Mouse (Mus musculus) testis, adult 2 months (tissue): ENCODE results near the gene Prkra. TPM values are rescaled to one million over a fixed set of nuclear protein-coding genes. Genes with fewer than 3 reads are reported as not detected.

Experiments used
- H3K27ac ChIP-seq: fragments of 200-500 bp; 2 replicates; pipeline ENCODE4 v1.5.1; 2012; ENCODE audit warnings: low read depth, low read length; ENCODE audit not compliant: control insufficient read depth, insufficient read depth
- H3K27me3 ChIP-seq: fragments of 200-500 bp; 2 replicates; pipeline ENCODE4 v1.6.1; 2012; ENCODE audit warnings: mild to moderate bottlenecking, low read length, moderate library complexity; ENCODE audit not compliant: control insufficient read depth, insufficient read depth
- H3K36me3 ChIP-seq: fragments of 200-500 bp; 2 replicates; pipeline ENCODE4 v1.6.1; 2012; ENCODE audit warnings: mild to moderate bottlenecking, low read length; ENCODE audit not compliant: control insufficient read depth, insufficient read depth
- H3K4me1 ChIP-seq: fragments of 200-500 bp; 2 replicates; pipeline ENCODE4 v1.6.1; 2012; ENCODE audit warnings: low read length; ENCODE audit not compliant: control insufficient read depth, insufficient read depth
- H3K4me3 ChIP-seq: fragments of 200-500 bp; 2 replicates; pipeline ENCODE4 v1.5.1; 2012; ENCODE audit warnings: low read depth, mild to moderate bottlenecking, low read length, moderate library complexity, mixed read lengths; ENCODE audit not compliant: control insufficient read depth
- CTCF ChIP-seq: fragments of 200-500 bp; IDR thresholded peaks from 2 replicates; pipeline ENCODE4 v1.5.1; 2012; ENCODE audit warnings: low read depth, mild to moderate bottlenecking, inconsistent platforms, low read length, moderate library complexity; ENCODE audit not compliant: control insufficient read depth, insufficient read depth, insufficient replicate concordance
- POLR2A ChIP-seq: fragments of 200-500 bp; IDR thresholded peaks from 2 replicates; pipeline ENCODE4 v1.6.1; 2012; ENCODE audit warnings: low read depth, mild to moderate bottlenecking, inconsistent platforms, low read length, moderate library complexity; ENCODE audit not compliant: control insufficient read depth
- polyA plus RNA-seq: library from polyadenylated mRNA; depleted of rRNA; stranded (reverse); fragments of >200 nt; gene quantifications from 2 replicates; pipeline ENCODE4 v1.2.3, GENCODE M21; 2012; rRNA removed

The Prkra gene
- polyA plus RNA-seq, 1 experiment, result 21.1 TPM

- H3K36me3 ChIP-seq, result no peaks in the 10 kb centered on the region
These were observed 60.9 kb downstream of the Prkra start for GRCm38 (mm10) chr2:76586906-76587305.

DNA sequence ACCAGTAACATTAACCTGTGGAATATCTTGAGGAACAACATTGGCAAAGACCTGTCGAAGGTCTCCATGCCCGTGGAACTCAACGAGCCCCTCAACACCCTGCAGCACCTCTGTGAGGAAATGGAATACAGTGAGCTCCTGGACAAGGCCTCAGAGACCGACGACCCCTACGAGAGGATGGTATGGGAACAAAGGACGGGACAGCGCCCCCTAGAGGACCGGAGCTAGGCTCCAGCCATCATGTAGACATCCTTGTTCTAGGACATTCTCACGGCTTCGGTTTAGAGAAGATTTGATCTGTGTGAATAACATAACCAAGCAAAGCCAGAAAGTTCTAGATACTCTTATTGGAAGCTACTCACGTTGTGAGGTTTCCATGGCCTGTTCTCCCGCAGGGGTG is 62.7 kb downstream of the Prkra start:
- TF ChIP-seq CTCF, result peak; percentile 90
- no peak for TF ChIP-seq POLR2A
- Histone ChIP-seq H3K4me1 (no peaks in the 10 kb centered on the region), H3K27me3 (no peaks in the 10 kb centered on the region), H3K4me3 (peak overlapping the region; percentile 48), H3K36me3 (no peaks in the 10 kb centered on the region), H3K27ac (no peak overlapping the region)

More at GRCm38 (mm10) chr2:76586906-76587305, 60.9 kb downstream of the Prkra start:
- no peaks in the 10 kb centered on the region for H3K27me3 ChIP-seq
- TF ChIP-seq POLR2A (no peak), CTCF (peak; percentile 28; the same call in 1 of the 2 replicates)
- no peak overlapping the region; the same call in 1 of the 2 replicates for H3K27ac ChIP-seq
- H3K4me1 ChIP-seq, result no peaks in the 10 kb centered on the region
- no peak overlapping the region for H3K4me3 ChIP-seq

Other genes starting within 250 kb of the Prkra start
- gene Osbpl6, start 241.5 kb downstream of the Prkra start, polyA plus RNA-seq, result 0.20 and 0.89 TPM in 2 replicates
- gene Pjvk, start 461 bp upstream of the Prkra start, polyA plus RNA-seq, result 0.17 and 0.52 TPM in 2 replicates
- 16.3 and 19.2 TPM in 2 replicates for gene Fkbp7, start 25.1 kb upstream of the Prkra start, polyA plus RNA-seq
- gene Plekha3, start 27.3 kb upstream of the Prkra start, polyA plus RNA-seq, result 16.6 and 20.2 TPM in 2 replicates